12 mouse cellular contexts compared by ENCODE assay signal in the genomic region with DNA sequence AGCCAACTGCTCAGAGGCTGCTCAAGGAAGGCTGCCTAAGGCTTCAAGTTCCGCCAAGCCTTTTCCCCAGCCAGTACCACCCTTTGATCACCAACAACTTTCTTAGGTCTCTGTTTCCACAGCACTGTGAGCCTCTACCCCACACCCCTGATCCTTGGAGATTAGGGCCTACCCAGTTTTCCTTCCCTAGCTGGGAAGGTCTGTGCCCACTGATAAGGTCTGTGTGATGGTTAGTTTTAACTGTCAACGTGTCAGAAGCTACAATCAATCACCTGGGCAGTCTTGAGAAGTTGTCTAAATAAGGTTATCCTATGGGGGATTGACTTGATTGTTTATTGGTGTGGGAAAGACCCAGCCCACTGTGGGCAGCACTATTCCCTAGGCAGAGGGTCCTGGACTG. TPM values are rescaled to one million over a fixed set of nuclear protein-coding genes. Genes with fewer than 3 reads are reported as not detected.
DNase-seq lines count a peak whose midpoint lies in the region; ATAC-seq and TF ChIP-seq lines count a peak whose summit lies in the region.
"Had no signal": no experiment of that assay in that cellular context is flagged by ENCODE, and none has a peak within 500 bp of the region (broad histone marks: within the 10 kb centered on the region; RNA-seq: fewer than 3 reads in every experiment).

No protein-coding gene starts in this region.

- H3K4me1 ChIP-seq in heart, embryonic 10.5 days, result peaks cover 74% of the 10 kb centered on the region
- peaks cover 18% of the 10 kb centered on the region for H3K4me1 ChIP-seq in limb, embryonic 13.5 days
- peaks cover 6% of the 10 kb centered on the region for H3K4me1 ChIP-seq in stomach, postnatal 0 days (replicated peaks; ENCODE audit: control insufficient read depth, insufficient read depth)
- H3K4me1 ChIP-seq: midbrain, embryonic 15.5 days had no signal

- no peaks in the 10 kb centered on the region for H3K9me3 ChIP-seq in heart, embryonic 10.5 days
- H3K9me3 ChIP-seq in limb, embryonic 13.5 days, result no peaks in the 10 kb centered on the region
- H3K9me3 ChIP-seq in stomach, postnatal 0 days (ENCODE audit: control insufficient read depth, low read length), result no peaks in the 10 kb centered on the region
- H3K9me3 ChIP-seq: midbrain, embryonic 15.5 days had no signal

- TF ChIP-seq EP300 in stomach, postnatal 0 days (optimal IDR thresholded peaks at IDR 0.05), result no peak

- TF ChIP-seq CTCF in stomach, postnatal 0 days (IDR thresholded peaks at IDR 0.05; ENCODE audit: low read depth), result no peak

- 63% methylated on average over 2 of the region's 2 CpGs for WGBS in heart, embryonic 10.5 days
- 70% methylated on average over 2 of the region's 2 CpGs for WGBS in limb, embryonic 13.5 days
- WGBS in stomach, postnatal 0 days, result 62% methylated on average over 2 of the region's 2 CpGs

- no peak for DNase-seq in heart, embryonic 10.5 days (ENCODE audit: low spot score)
- no peak for DNase-seq in heart, postnatal 14 days
- DNase-seq in spleen, postnatal 36 days (ENCODE audit: low spot score in 2 of 2), result peak; percentile 31 to 63
- no peak for DNase-seq in spleen, adult 12 weeks (ENCODE audit: low spot score)
- DNase-seq in stomach, postnatal 0 days (ENCODE audit: low spot score), result no peak
- no peak for DNase-seq in urinary bladder, postnatal 4 days (ENCODE audit: low spot score in 2 of 2)
- no peak for DNase-seq in left cerebral cortex, adult 8-10 months (ENCODE audit: low spot score in 2 of 2)
- DNase-seq: gastrocnemius, postnatal 14 days; kidney, adult 9 months; left cerebral cortex, postnatal 4 days had no signal

- ATAC-seq in limb, embryonic 13.5 days (ENCODE audit: low FRiP score, low read depth), result no peak
- ATAC-seq in stomach, postnatal 0 days (ENCODE audit: low FRiP score, low TSS enrichment), result no peak
- ATAC-seq: midbrain, embryonic 15.5 days had no signal

- no peaks in the 10 kb centered on the region for H3K27me3 ChIP-seq in heart, embryonic 10.5 days (ENCODE audit: insufficient read depth, poor library complexity, severe bottlenecking)
- H3K27me3 ChIP-seq in limb, embryonic 13.5 days, result no peaks in the 10 kb centered on the region
- H3K27me3 ChIP-seq in stomach, postnatal 0 days (ENCODE audit: control insufficient read depth, insufficient read depth, low read length), result no peaks in the 10 kb centered on the region
- H3K27me3 ChIP-seq: midbrain, embryonic 15.5 days had no signal

- H3K27ac ChIP-seq in heart, embryonic 10.5 days, result peak overlapping the region; percentile 85
- peak overlapping the region; percentile 63 for H3K27ac ChIP-seq in limb, embryonic 13.5 days
- H3K27ac ChIP-seq in stomach, postnatal 0 days (replicated peaks), result peak overlapping the region; percentile 82
- H3K27ac ChIP-seq: midbrain, embryonic 15.5 days had no signal

- H3K4me2 ChIP-seq in limb, embryonic 13.5 days (replicated peaks), result no peak overlapping the region
- no peak overlapping the region for H3K4me2 ChIP-seq in stomach, postnatal 0 days (replicated peaks; ENCODE audit: low read depth)
- H3K4me2 ChIP-seq: midbrain, embryonic 15.5 days had no signal

- peaks cover 34% of the 10 kb centered on the region for H3K36me3 ChIP-seq in heart, embryonic 10.5 days
- H3K36me3 ChIP-seq in limb, embryonic 13.5 days, result 0 out of 2 replicates have a peak, but pooled peaks cover 8% of the 10 kb centered on the region
- H3K36me3 ChIP-seq in stomach, postnatal 0 days (ENCODE audit: control insufficient read depth, insufficient read depth, low read length), result no peaks in the 10 kb centered on the region
- H3K36me3 ChIP-seq: midbrain, embryonic 15.5 days had no signal

- intact Hi-C loops in heart, postnatal 14 days (cut with DNase I), result no loop called here

- no peak overlapping the region for H3K9ac ChIP-seq in limb, embryonic 13.5 days
- no peak overlapping the region for H3K9ac ChIP-seq in stomach, postnatal 0 days (ENCODE audit: low read length)
- H3K9ac ChIP-seq: midbrain, embryonic 15.5 days had no signal

- H3K4me3 ChIP-seq in heart, embryonic 10.5 days, result no peak overlapping the region; the same call in 1 of the 2 replicates
- H3K4me3 ChIP-seq in limb, embryonic 13.5 days, result no peak overlapping the region
- H3K4me3 ChIP-seq in stomach, postnatal 0 days (ENCODE audit: low read depth, low read length), result no peak overlapping the region
- H3K4me3 ChIP-seq: midbrain, embryonic 15.5 days had no signal

RNA-seq across cellular contexts. Expression of a gene that starts 13.3 kb away (rescaled TPM):
- polyA plus RNA-seq in heart, embryonic 10.5 days (2016; fragmentation: Nextera tagmentation; extraction: Ambion mirVana), result 23.7 and 29.3 TPM in 2 replicates
- total RNA-seq in heart, postnatal 14 days (2021), result 10 to 100 TPM; 27.2 to 30.2 TPM
- polyA plus RNA-seq in limb, embryonic 13.5 days (2015; fragmentation: Nextera tagmentation; extraction: Ambion mirVana), result 14.0 and 14.7 TPM in 2 replicates
- 7.0 and 8.2 TPM in 2 replicates for polyA plus RNA-seq in stomach, postnatal 0 days (2015; fragmentation: Nextera tagmentation; extraction: Ambion mirVana)
- 1 to 10 TPM; 5.6 to 6.7 (median 6.1) TPM for total RNA-seq in left cerebral cortex, adult 8-10 months (2022)

RNA-seq across cellular contexts. Expression of a gene that starts 30.0 kb away (rescaled TPM):
- polyA plus RNA-seq in heart, embryonic 10.5 days (2016; fragmentation: Nextera tagmentation; extraction: Ambion mirVana), result 47.6 TPM in 2 replicates
- total RNA-seq in heart, postnatal 14 days (2021), result 1 to 10 TPM; 3.6 to 4.6 TPM
- polyA plus RNA-seq in limb, embryonic 13.5 days (2015; fragmentation: Nextera tagmentation; extraction: Ambion mirVana), result 39.3 and 40.2 TPM in 2 replicates
- polyA plus RNA-seq in stomach, postnatal 0 days (2015; fragmentation: Nextera tagmentation; extraction: Ambion mirVana), result 11.8 TPM in 2 replicates
- total RNA-seq in left cerebral cortex, adult 8-10 months (2022), result 1 to 10 TPM; 4.1 to 5.0 (median 4.4) TPM

RNA-seq across cellular contexts. Expression of a gene that starts 38.9 kb away (rescaled TPM):
- polyA plus RNA-seq in heart, embryonic 10.5 days (2016; fragmentation: Nextera tagmentation; extraction: Ambion mirVana), result 318 and 361 TPM in 2 replicates
- 10 to 100 TPM; 32.7 to 34.5 TPM for total RNA-seq in heart, postnatal 14 days (2021)
- polyA plus RNA-seq in limb, embryonic 13.5 days (2015; fragmentation: Nextera tagmentation; extraction: Ambion mirVana), result 335 and 351 TPM in 2 replicates
- 311 and 314 TPM in 2 replicates for polyA plus RNA-seq in stomach, postnatal 0 days (2015; fragmentation: Nextera tagmentation; extraction: Ambion mirVana)
- total RNA-seq in left cerebral cortex, adult 8-10 months (2022), result 10 to 100 TPM; 52.8 to 60.2 (median 57.6) TPM

Comparison
In these comparisons a context has a peak if more than half of its experiments do, and no peak if none do; other contexts are left out.
1. DNase-seq: peak in spleen, postnatal 36 days (2 of 2); none in heart, embryonic 10.5 days (single experiment), heart, postnatal 14 days (0 of 2), spleen, adult 12 weeks (single experiment), stomach, postnatal 0 days (single experiment), urinary bladder, postnatal 4 days (0 of 2) and left cerebral cortex, adult 8-10 months (0 of 2).
2. Peak in every context shown above with its lines, with median percentiles within 50 percentile points of each other: H3K27ac ChIP-seq.